In genomic region chr7:19368380-19368779, GRCm38 (mm10) we compare ENCODE assay signal across 12 mouse cellular contexts. TPM values are rescaled to one million over a fixed set of nuclear protein-coding genes. Genes with fewer than 3 reads are reported as not detected.
DNase-seq lines count a peak whose midpoint lies in the region; ATAC-seq and TF ChIP-seq lines count a peak whose summit lies in the region.
"Had no signal": no experiment of that assay in that cellular context is flagged by ENCODE, and none has a peak within 500 bp of the region (broad histone marks: within the 10 kb centered on the region; RNA-seq: fewer than 3 reads in every experiment).

No protein-coding gene starts in this region.

- no peaks in the 10 kb centered on the region for H3K9me3 ChIP-seq in hindbrain, embryonic 10.5 days
- H3K9me3 ChIP-seq in hindbrain, embryonic 12.5 days (replicated peaks) = no peaks in the 10 kb centered on the region
- H3K9me3 ChIP-seq in kidney, embryonic 16.5 days (ENCODE audit: low read length) = no peaks in the 10 kb centered on the region
- no peaks in the 10 kb centered on the region for H3K9me3 ChIP-seq in midbrain, embryonic 14.5 days (ENCODE audit: control insufficient read depth, low read length)
- H3K9me3 ChIP-seq: embryonic facial prominence, embryonic 12.5 days; liver, embryonic 15.5 days; stomach, embryonic 15.5 days had no signal

- TF ChIP-seq CTCF in cerebellum, adult 2 months (IDR thresholded peaks at IDR 0.05; ENCODE audit: borderline replicate concordance, insufficient read depth, low read depth, low read length) = no peak

- peaks cover 21% of the 10 kb centered on the region for H3K4me1 ChIP-seq in hindbrain, embryonic 10.5 days (replicated peaks)
- H3K4me1 ChIP-seq in hindbrain, embryonic 12.5 days = peaks cover 4% of the 10 kb centered on the region; the same call in 1 of the 2 replicates
- peaks cover 7% of the 10 kb centered on the region for H3K4me1 ChIP-seq in kidney, embryonic 16.5 days (ENCODE audit: insufficient read depth, low read length)
- peaks cover 3% of the 10 kb centered on the region; the same call in 1 of the 2 replicates for H3K4me1 ChIP-seq in midbrain, embryonic 14.5 days (ENCODE audit: control insufficient read depth, insufficient read depth, low read length)
- H3K4me1 ChIP-seq in cerebellum, adult 2 months (ENCODE audit: control insufficient read depth, insufficient read depth, low read length) = no peaks in the 10 kb centered on the region

- 21% methylated on average over 16 of the region's 16 CpGs for WGBS in hindbrain, embryonic 10.5 days
- 22% methylated on average over 16 of the region's 16 CpGs for WGBS in hindbrain, embryonic 12.5 days
- 18% methylated on average over 16 of the region's 16 CpGs for WGBS in kidney, embryonic 16.5 days
- 29% methylated on average over 16 of the region's 16 CpGs for WGBS in midbrain, embryonic 14.5 days
- 36% methylated on average over 16 of the region's 16 CpGs for WGBS in cerebellum, adult 2 months

- no peak for ATAC-seq in hindbrain, embryonic 12.5 days (ENCODE audit: low FRiP score)
- ATAC-seq in kidney, embryonic 16.5 days (ENCODE audit: low FRiP score, low TSS enrichment) = peak; percentile 25; the same call in 1 of the 2 replicates
- no peak for ATAC-seq in midbrain, embryonic 14.5 days (ENCODE audit: low FRiP score, low TSS enrichment)

- no peak overlapping the region for H3K27ac ChIP-seq in hindbrain, embryonic 10.5 days
- no peak overlapping the region for H3K27ac ChIP-seq in hindbrain, embryonic 12.5 days
- no peak overlapping the region for H3K27ac ChIP-seq in kidney, embryonic 16.5 days (ENCODE audit: low read length)
- no peak overlapping the region for H3K27ac ChIP-seq in midbrain, embryonic 14.5 days (replicated peaks; ENCODE audit: low read depth, low read length)
- no peak overlapping the region for H3K27ac ChIP-seq in cerebellum, adult 2 months (ENCODE audit: insufficient read depth, low read length)
- H3K27ac ChIP-seq: embryonic facial prominence, embryonic 12.5 days; liver, embryonic 15.5 days; stomach, embryonic 15.5 days had no signal

- H3K27me3 ChIP-seq in hindbrain, embryonic 10.5 days (ENCODE audit: insufficient read depth, poor library complexity, severe bottlenecking) = peaks cover 32% of the 10 kb centered on the region
- H3K27me3 ChIP-seq in hindbrain, embryonic 12.5 days = peaks cover 14% of the 10 kb centered on the region
- no peaks in the 10 kb centered on the region for H3K27me3 ChIP-seq in kidney, embryonic 16.5 days (ENCODE audit: insufficient read depth, low read length)
- no peaks in the 10 kb centered on the region for H3K27me3 ChIP-seq in midbrain, embryonic 14.5 days (ENCODE audit: control insufficient read depth, insufficient read depth, low read length)
- no peaks in the 10 kb centered on the region for H3K27me3 ChIP-seq in cerebellum, adult 2 months (ENCODE audit: control insufficient read depth, insufficient read depth, low read length)

- H3K9ac ChIP-seq in hindbrain, embryonic 12.5 days = no peak overlapping the region
- H3K9ac ChIP-seq in kidney, embryonic 16.5 days (replicated peaks; ENCODE audit: low read length) = no peak overlapping the region
- H3K9ac ChIP-seq in midbrain, embryonic 14.5 days (replicated peaks; ENCODE audit: low read length) = no peak overlapping the region
- H3K9ac ChIP-seq: embryonic facial prominence, embryonic 12.5 days; liver, embryonic 15.5 days; stomach, embryonic 15.5 days had no signal

- H3K4me3 ChIP-seq in hindbrain, embryonic 10.5 days = no peak overlapping the region
- H3K4me3 ChIP-seq in hindbrain, embryonic 12.5 days = no peak overlapping the region
- no peak overlapping the region for H3K4me3 ChIP-seq in kidney, embryonic 16.5 days (ENCODE audit: low read length)
- no peak overlapping the region for H3K4me3 ChIP-seq in midbrain, embryonic 14.5 days (replicated peaks; ENCODE audit: low read depth, low read length)
- no peak overlapping the region for H3K4me3 ChIP-seq in cerebellum, adult 2 months (replicated peaks; ENCODE audit: insufficient read depth, low read depth, low read length)
- H3K4me3 ChIP-seq: embryonic facial prominence, embryonic 12.5 days; liver, embryonic 15.5 days; stomach, embryonic 15.5 days had no signal

- DNase-seq in hindbrain, embryonic 10.5 days (ENCODE audit: low spot score) = peak; percentile 40
- peak; percentile 79 for DNase-seq in adrenal gland, postnatal 10 days
- DNase-seq in lung, postnatal 14 days = peak; percentile 64
- no peak for DNase-seq in layer of hippocampus, adult 8-10 months (ENCODE audit: low spot score in 2 of 2)
- DNase-seq in midbrain, embryonic 14.5 days = no peak
- no peak for DNase-seq in cerebellum, adult 2 months

- no peak for TF ChIP-seq POLR2A in cerebellum, adult 2 months (IDR thresholded peaks at IDR 0.05; ENCODE audit: borderline replicate concordance, insufficient read depth, low read length)

- 0 out of 2 replicates have a peak, but pooled peaks cover 5% of the 10 kb centered on the region for H3K36me3 ChIP-seq in hindbrain, embryonic 10.5 days
- H3K36me3 ChIP-seq in hindbrain, embryonic 12.5 days = no peaks in the 10 kb centered on the region
- no peaks in the 10 kb centered on the region for H3K36me3 ChIP-seq in kidney, embryonic 16.5 days (ENCODE audit: insufficient read depth, low read length)
- H3K36me3 ChIP-seq in midbrain, embryonic 14.5 days (ENCODE audit: control insufficient read depth, insufficient read depth, low read length) = no peaks in the 10 kb centered on the region
- H3K36me3 ChIP-seq: embryonic facial prominence, embryonic 12.5 days; liver, embryonic 15.5 days; stomach, embryonic 15.5 days had no signal

- no peak overlapping the region for H3K4me2 ChIP-seq in hindbrain, embryonic 12.5 days (replicated peaks)
- H3K4me2 ChIP-seq in kidney, embryonic 16.5 days (replicated peaks; ENCODE audit: low read depth, low read length) = no peak overlapping the region
- no peak overlapping the region for H3K4me2 ChIP-seq in midbrain, embryonic 14.5 days (ENCODE audit: low read length)
- H3K4me2 ChIP-seq: embryonic facial prominence, embryonic 12.5 days; heart, embryonic 11.5 days; liver, embryonic 15.5 days; stomach, embryonic 15.5 days had no signal

RNA-seq across cellular contexts. Expression of gene Ppp1r13l, which starts 8.8 kb away (rescaled TPM):
- 4.7 and 5.6 TPM in 2 replicates for polyA plus RNA-seq in hindbrain, embryonic 10.5 days (2016; fragmentation: Nextera tagmentation; extraction: Ambion mirVana)
- polyA plus RNA-seq in hindbrain, embryonic 12.5 days (2016; fragmentation: Nextera tagmentation; extraction: Ambion mirVana) = 4.7 and 5.5 TPM in 2 replicates
- 1 to 10 TPM; 5.0 to 6.0 TPM for total RNA-seq in adrenal gland, postnatal 10 days (2021)
- polyA plus RNA-seq in kidney, embryonic 16.5 days (2015; fragmentation: Nextera tagmentation; extraction: Ambion mirVana) = 3.3 and 4.0 TPM in 2 replicates
- 1 to 10 TPM; 5.7 to 9.2 (median 8.1) TPM for total RNA-seq in layer of hippocampus, adult 8-10 months (2022)
- polyA plus RNA-seq in midbrain, embryonic 14.5 days (2014; fragmentation: Nextera tagmentation; extraction: Ambion mirVana) = 1.6 and 1.9 TPM in 2 replicates
- polyA plus RNA-seq in cerebellum, adult 2 months (2012; rRNA removed) = 4.1 and 4.8 TPM in 2 replicates

RNA-seq across cellular contexts. Expression of gene Cd3eap, which starts 9.1 kb away (rescaled TPM):
- 18.7 and 24.4 TPM in 2 replicates for polyA plus RNA-seq in hindbrain, embryonic 10.5 days (2016; fragmentation: Nextera tagmentation; extraction: Ambion mirVana)
- 17.3 and 20.4 TPM in 2 replicates for polyA plus RNA-seq in hindbrain, embryonic 12.5 days (2016; fragmentation: Nextera tagmentation; extraction: Ambion mirVana)
- total RNA-seq in adrenal gland, postnatal 10 days (2021) = 10 to 100 TPM; 11.5 to 11.7 TPM
- polyA plus RNA-seq in kidney, embryonic 16.5 days (2015; fragmentation: Nextera tagmentation; extraction: Ambion mirVana) = 25.0 and 27.7 TPM in 2 replicates
- 10 to 100 TPM; 18.3 to 20.2 (median 19.0) TPM for total RNA-seq in layer of hippocampus, adult 8-10 months (2022)
- polyA plus RNA-seq in midbrain, embryonic 14.5 days (2014; fragmentation: Nextera tagmentation; extraction: Ambion mirVana) = 16.4 and 18.9 TPM in 2 replicates
- 12.6 and 12.7 TPM in 2 replicates for polyA plus RNA-seq in cerebellum, adult 2 months (2012; rRNA removed)

RNA-seq across cellular contexts. Expression of gene Ercc2, which starts 13.4 kb away (rescaled TPM):
- polyA plus RNA-seq in hindbrain, embryonic 10.5 days (2016; fragmentation: Nextera tagmentation; extraction: Ambion mirVana) = 29.0 and 33.9 TPM in 2 replicates
- polyA plus RNA-seq in hindbrain, embryonic 12.5 days (2016; fragmentation: Nextera tagmentation; extraction: Ambion mirVana) = 21.3 and 24.6 TPM in 2 replicates
- 10 to 100 TPM; 18.8 to 29.0 TPM for total RNA-seq in adrenal gland, postnatal 10 days (2021)
- polyA plus RNA-seq in kidney, embryonic 16.5 days (2015; fragmentation: Nextera tagmentation; extraction: Ambion mirVana) = 16.7 and 19.0 TPM in 2 replicates
- 10 to 100 TPM; 36.0 to 41.5 (median 37.7) TPM for total RNA-seq in layer of hippocampus, adult 8-10 months (2022)
- polyA plus RNA-seq in midbrain, embryonic 14.5 days (2014; fragmentation: Nextera tagmentation; extraction: Ambion mirVana) = 21.6 and 27.9 TPM in 2 replicates
- 45.0 and 46.3 TPM in 2 replicates for polyA plus RNA-seq in cerebellum, adult 2 months (2012; rRNA removed)

RNA-seq across cellular contexts. Expression of gene Ercc1, which starts 23.8 kb away (rescaled TPM):
- 106 and 128 TPM in 2 replicates for polyA plus RNA-seq in hindbrain, embryonic 10.5 days (2016; fragmentation: Nextera tagmentation; extraction: Ambion mirVana)
- polyA plus RNA-seq in hindbrain, embryonic 12.5 days (2016; fragmentation: Nextera tagmentation; extraction: Ambion mirVana) = 95.6 and 96.8 TPM in 2 replicates
- total RNA-seq in adrenal gland, postnatal 10 days (2021) = 10 to 100 TPM; 37.1 to 41.3 TPM
- polyA plus RNA-seq in kidney, embryonic 16.5 days (2015; fragmentation: Nextera tagmentation; extraction: Ambion mirVana) = 81.8 and 86.1 TPM in 2 replicates
- total RNA-seq in layer of hippocampus, adult 8-10 months (2022) = 10 to 100 TPM; 41.9 to 47.8 (median 43.2) TPM
- 78.9 and 97.7 TPM in 2 replicates for polyA plus RNA-seq in midbrain, embryonic 14.5 days (2014; fragmentation: Nextera tagmentation; extraction: Ambion mirVana)
- 52.2 and 53.9 TPM in 2 replicates for polyA plus RNA-seq in cerebellum, adult 2 months (2012; rRNA removed)

RNA-seq across cellular contexts. Expression of gene Klc3, which starts 35.5 kb away (rescaled TPM):
- polyA plus RNA-seq in hindbrain, embryonic 10.5 days (2016; fragmentation: Nextera tagmentation; extraction: Ambion mirVana) = 2.9 and 7.1 TPM in 2 replicates
- polyA plus RNA-seq in hindbrain, embryonic 12.5 days (2016; fragmentation: Nextera tagmentation; extraction: Ambion mirVana) = 3.2 and 4.1 TPM in 2 replicates
- total RNA-seq in adrenal gland, postnatal 10 days (2021) = 1 to 10 TPM; 1.4 to 1.7 TPM
- polyA plus RNA-seq in kidney, embryonic 16.5 days (2015; fragmentation: Nextera tagmentation; extraction: Ambion mirVana) = 7.0 and 8.5 TPM in 2 replicates
- total RNA-seq in layer of hippocampus, adult 8-10 months (2022) = 1 to 10 TPM; 3.7 to 8.4 (median 6.9) TPM
- polyA plus RNA-seq in midbrain, embryonic 14.5 days (2014; fragmentation: Nextera tagmentation; extraction: Ambion mirVana) = 0.36 and 0.59 TPM in 2 replicates
- 1.7 and 2.1 TPM in 2 replicates for polyA plus RNA-seq in cerebellum, adult 2 months (2012; rRNA removed)

Comparison
In these comparisons a context has a peak if more than half of its experiments do, and no peak if none do; other contexts are left out.
1. DNase-seq: peak in hindbrain, embryonic 10.5 days (single experiment), adrenal gland, postnatal 10 days (single experiment) and lung, postnatal 14 days (single experiment); none in layer of hippocampus, adult 8-10 months (0 of 2), midbrain, embryonic 14.5 days (single experiment) and cerebellum, adult 2 months (0 of 2).